Mouse (Mus musculus) MEL (cell line): ENCODE measurements around the gene Tspan9.

Experiments used
- CHD1 ChIP-seq: IDR thresholded peaks from 2 replicates; pipeline ENCODE4 v1.6.1; 2012; ENCODE audit warnings: low read depth, mild to moderate bottlenecking, inconsistent platforms, low read length, improper control_type of control experiment
- CTCF ChIP-seq, 3 experiments: IDR thresholded peaks in 2 of 3; conservative IDR thresholded peaks in 1 of 3; 2 replicates each; pipeline ENCODE4 v1.5.1; 2011 to 2012; ENCODE audit warnings: low read length in 3 of 3, low read depth in 2 of 3, mild to moderate bottlenecking in 2 of 3, improper control_type of control experiment in 1 of 3, inconsistent platforms in 1 of 3, mixed read lengths in 1 of 3, moderate library complexity in 1 of 3; ENCODE audit not compliant: control insufficient read depth in 1 of 3, insufficient read depth in 1 of 3, poor library complexity in 1 of 3, severe bottlenecking in 1 of 3
- E2F4 ChIP-seq: IDR thresholded peaks from 2 replicates; pipeline ENCODE4 v1.6.1; 2011; ENCODE audit warnings: low read depth, low read length, improper control_type of control experiment, borderline replicate concordance
- GABPA ChIP-seq: IDR thresholded peaks from 2 replicates; pipeline ENCODE4 v1.6.1; 2012; ENCODE audit warnings: low read depth, mild to moderate bottlenecking, inconsistent platforms, low read length, improper control_type of control experiment, moderate library complexity
- GATA1 ChIP-seq: IDR thresholded peaks from 2 replicates; pipeline ENCODE4 v1.6.1; 2011; ENCODE audit warnings: low read depth, low read length, improper control_type of control experiment
- JUND ChIP-seq: IDR thresholded peaks from 2 replicates; pipeline ENCODE4 v1.6.1; 2011; ENCODE audit warnings: low read depth, mild to moderate bottlenecking, improper control_type of control experiment, low read length
- POLR2A ChIP-seq, 2 experiments: IDR thresholded peaks; 2 replicates each; pipeline ENCODE4 v1.6.1; 2011 to 2012; ENCODE audit warnings: low read length in 2 of 2, mild to moderate bottlenecking in 2 of 2, control low read depth in 1 of 2, improper control_type of control experiment in 1 of 2, low read depth in 1 of 2, moderate library complexity in 1 of 2; ENCODE audit not compliant: control insufficient read depth in 1 of 2, insufficient read depth in 1 of 2, poor library complexity in 1 of 2
- SIN3A ChIP-seq: IDR thresholded peaks from 2 replicates; pipeline ENCODE4 v1.6.1; 2012; ENCODE audit warnings: low read length, improper control_type of control experiment, inconsistent platforms
- USF1 ChIP-seq: IDR thresholded peaks from 2 replicates; pipeline ENCODE4 v1.6.1; 2014; ENCODE audit warnings: low read depth, mild to moderate bottlenecking, inconsistent platforms, low read length, improper control_type of control experiment, moderate library complexity
- ZKSCAN1 ChIP-seq: IDR thresholded peaks from 2 replicates; pipeline ENCODE4 v1.6.1; 2012; ENCODE audit warnings: low read depth, mild to moderate bottlenecking, inconsistent platforms, low read length, improper control_type of control experiment, moderate library complexity

DNA sequence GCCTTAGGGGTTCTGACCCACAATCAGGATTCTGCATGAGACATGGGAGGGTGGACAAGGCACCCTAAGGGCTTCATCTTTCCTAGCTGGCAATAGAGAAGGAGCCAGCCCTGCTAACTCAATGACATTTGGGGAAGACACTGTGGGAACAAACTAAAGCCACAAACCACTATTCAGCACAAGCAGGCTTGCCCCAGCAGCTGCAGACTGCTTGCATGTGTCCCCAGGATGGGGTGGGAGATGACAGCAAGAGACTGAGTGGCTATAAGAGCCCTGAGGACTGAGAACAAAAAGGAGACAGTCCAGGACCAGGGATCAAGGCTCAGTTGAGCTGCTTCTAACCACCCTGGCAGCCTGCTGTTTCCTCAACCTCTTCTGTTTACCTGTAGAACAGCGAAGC, 141.8 kb downstream of the Tspan9 start:
- TF ChIP-seq CTCF (IDR thresholded peaks at IDR 0.05 in 2 of 3, conservative IDR thresholded peaks at IDR 0.05 in 1 of 3; ENCODE audit: control insufficient read depth in 1 of 3, insufficient read depth in 1 of 3, low read depth in 2 of 3, low read length in 3 of 3, poor library complexity in 1 of 3, severe bottlenecking in 1 of 3) (no peak), E2F4 (no peak), USF1 (no peak), POLR2A (IDR thresholded peaks at IDR 0.05; ENCODE audit: control insufficient read depth in 1 of 2, insufficient read depth in 1 of 2, low read depth in 1 of 2, low read length in 2 of 2, poor library complexity in 1 of 2) (no peak), SIN3A (no peak), JUND (no peak), CHD1 (no peak), GATA1 (no peak), ZKSCAN1 (no peak), GABPA (no peak)
